Mouse (Mus musculus) stomach, embryonic 14.5 days (tissue): ENCODE results near the gene Cd99l2. TPM values are rescaled to one million over a fixed set of nuclear protein-coding genes. Genes with fewer than 3 reads are reported as not detected.

Experiments
- ATAC-seq: fragments of 200-750 bp; cut with Nextera tagmentation; 2 replicates; pipeline ENCODE4 v1.8.0; 2017; ENCODE audit warnings: low read depth, moderate TSS enrichment; ENCODE audit not compliant: insufficient number of reproducible peaks, insufficient read depth, low FRiP score
- H3K27ac ChIP-seq: fragments of 300-500 bp; sonication (generic); 2 replicates; pipeline ENCODE4 v1.5.1; 2014; ENCODE audit warnings: mild to moderate bottlenecking, low read length, moderate library complexity, mixed read lengths
- H3K27me3 ChIP-seq: fragments of 300-500 bp; sonication (generic); 2 replicates; pipeline ENCODE4 v1.6.1; 2014; ENCODE audit warnings: low read length, control low read depth, mixed read lengths; ENCODE audit not compliant: control insufficient read depth, insufficient read depth
- H3K36me3 ChIP-seq: fragments of 300-500 bp; sonication (generic); 2 replicates; pipeline ENCODE4 v1.6.1; 2014; ENCODE audit warnings: mild to moderate bottlenecking, control low read depth, low read length, moderate library complexity, mixed read lengths; ENCODE audit not compliant: control insufficient read depth, insufficient read depth
- H3K4me1 ChIP-seq: fragments of 300-500 bp; sonication (generic); 2 replicates; pipeline ENCODE4 v1.6.1; 2014; ENCODE audit warnings: low read length, control low read depth, mixed read lengths; ENCODE audit not compliant: control insufficient read depth, insufficient read depth
- H3K4me2 ChIP-seq: fragments of 300-500 bp; sonication (generic); replicated peaks from 2 replicates; pipeline ENCODE4 v1.6.1; 2014; ENCODE audit warnings: low read depth, low read length, control low read depth
- H3K4me3 ChIP-seq: fragments of 300-500 bp; sonication (generic); 2 replicates; pipeline ENCODE4 v1.5.1; 2014; ENCODE audit warnings: low read depth, low read length, control low read depth
- H3K9ac ChIP-seq: fragments of 300-500 bp; sonication (generic); replicated peaks from 2 replicates; pipeline ENCODE4 v1.6.1; 2014; ENCODE audit warnings: low read depth, mild to moderate bottlenecking, control low read depth, low read length, moderate library complexity, mixed read lengths
- H3K9me3 ChIP-seq: fragments of 300-500 bp; sonication (generic); 2 replicates; pipeline ENCODE4 v1.6.1; 2016; ENCODE audit warnings: low read depth, low read length, control low read depth; ENCODE audit not compliant: control insufficient read depth
- WGBS: fragments of 180-500 bp; shearing (Covaris S2); extraction: QIAGEN DNeasy Blood & Tissue Kit; methylation state at CpG from one replicate; pipeline ENCODE4 v1.1.7; 2014; 5-methylcytosine and 5-hydroxymethylcytosine counted together
- microRNA-seq: library from miRNA; unstranded; fragments of <30 nt; microRNA quantifications from one replicate; pipeline ENCODE4, GENCODE M21; 2016
- polyA plus RNA-seq: library from polyadenylated mRNA; unstranded; fragments of >200 nt; fragmentation: Nextera tagmentation; extraction: Ambion mirVana; gene quantifications from 2 replicates; pipeline ENCODE4 v1.2.1, GENCODE M21; 2014

Gene Cd99l2
- polyA plus RNA-seq, 1 experiment from 2014 or later: 22.6 TPM

DNA sequence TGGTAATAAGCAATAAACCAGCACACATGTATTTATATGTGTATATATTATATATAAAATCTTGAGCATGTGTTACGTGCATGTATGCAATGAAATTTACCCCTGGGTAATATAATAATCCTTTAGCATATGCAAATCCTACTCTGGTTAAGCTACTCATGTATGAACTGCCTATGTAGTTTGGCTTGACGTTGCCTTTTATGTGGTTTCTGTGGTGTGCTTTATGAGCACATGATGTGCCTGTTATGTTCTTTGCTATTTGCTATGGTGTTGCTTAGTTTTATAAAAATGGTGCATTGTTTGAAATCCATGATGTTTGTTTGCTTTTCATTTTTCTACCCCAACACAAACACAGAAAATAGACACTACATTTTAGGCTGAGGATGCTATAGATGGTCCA, 114.2 kb downstream of the Cd99l2 start:
- Histone ChIP-seq H3K27ac (no peak overlapping the region), H3K9me3 (no peaks in the 10 kb centered on the region), H3K27me3 (no peaks in the 10 kb centered on the region), H3K4me1 (no peaks in the 10 kb centered on the region), H3K4me3 (no peak overlapping the region), H3K9ac (no peak overlapping the region), H3K36me3 (no peaks in the 10 kb centered on the region), H3K4me2 (no peak overlapping the region)
- WGBS: 85% methylated on average over 2 of the region's 2 CpGs
- no peak for ATAC-seq

DNA sequence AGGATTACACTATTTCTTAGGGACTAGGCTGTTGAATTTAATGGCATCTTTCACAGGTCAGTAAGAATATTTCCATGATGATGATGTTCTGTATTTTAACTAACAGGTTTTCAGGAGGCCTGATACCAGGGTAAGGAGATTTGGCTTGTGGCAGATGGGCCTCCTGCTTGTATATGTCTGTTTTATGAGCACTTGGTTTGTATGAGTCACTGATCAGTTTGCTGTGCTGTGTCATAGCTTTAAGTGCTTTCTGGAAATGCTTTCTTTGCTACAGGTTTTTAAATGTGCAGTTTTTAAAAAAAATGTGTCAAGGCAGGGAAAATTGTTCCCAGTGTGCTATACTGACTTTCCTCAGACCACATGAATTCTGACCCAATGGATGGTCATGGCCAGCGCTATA, 115.9 kb downstream of the Cd99l2 start:
- Histone ChIP-seq H3K4me1 (no peaks in the 10 kb centered on the region), H3K4me2 (no peak overlapping the region), H3K4me3 (no peak overlapping the region), H3K36me3 (no peaks in the 10 kb centered on the region), H3K27me3 (no peaks in the 10 kb centered on the region), H3K9me3 (no peaks in the 10 kb centered on the region), H3K9ac (no peak overlapping the region), H3K27ac (no peak overlapping the region)
- WGBS: 88% methylated on average over 1 of the region's 1 CpGs
- no peak for ATAC-seq

Small RNAs within 50 kb of the gene (microRNA-seq; reads per million reads assigned to microRNA genes)
- not detected for gene Gm23945

Other genes starting within 250 kb of the Cd99l2 start
- gene Mtmr1, start 128.1 kb downstream of the Cd99l2 start, polyA plus RNA-seq: 14.4 and 14.5 TPM in 2 replicates
- 171 and 172 TPM in 2 replicates for gene Hmgb3, start 63.1 kb upstream of the Cd99l2 start, polyA plus RNA-seq
- gene Gpr50, start 170.8 kb upstream of the Cd99l2 start, polyA plus RNA-seq: 2.5 and 3.9 TPM in 2 replicates